Mouse (Mus musculus) midbrain, embryonic 12.5 days (tissue): ENCODE results near the gene Lpxn. TPM values are rescaled to one million over a fixed set of nuclear protein-coding genes. Genes with fewer than 3 reads are reported as not detected.

Experiments
- polyA plus RNA-seq: library from polyadenylated mRNA; unstranded; fragments of >200 nt; fragmentation: Nextera tagmentation; extraction: Ambion mirVana; gene quantifications from 2 replicates; pipeline ENCODE4 v1.2.1, GENCODE M21; 2016

Lpxn gene
- polyA plus RNA-seq, 1 experiment from 2014 or later, result 1.8 TPM

Other genes starting within 250 kb of the Lpxn start
- gene Gm4952, start 196.2 kb upstream of the Lpxn start, polyA plus RNA-seq, result not detected in 2 replicates
- not detected in 2 replicates for gene Glyat, start 162.9 kb upstream of the Lpxn start, polyA plus RNA-seq
- gene Olfr1442, start 125.8 kb upstream of the Lpxn start, polyA plus RNA-seq, result not detected in 2 replicates
- not detected in 2 replicates for gene Olfr1443, start 118.1 kb upstream of the Lpxn start, polyA plus RNA-seq
- not detected in 2 replicates for gene Keg1, start 100.4 kb upstream of the Lpxn start, polyA plus RNA-seq
- 1.6 TPM in 2 replicates for gene Cntf, start 30.6 kb upstream of the Lpxn start, polyA plus RNA-seq
- gene Zfp91, start 67 bp upstream of the Lpxn start, polyA plus RNA-seq, result 22.1 and 22.7 TPM in 2 replicates
- not detected in 2 replicates for gene Gm5244, start 50.5 kb downstream of the Lpxn start, polyA plus RNA-seq
- not detected in 2 replicates for gene Olfr1444, start 61.1 kb downstream of the Lpxn start, polyA plus RNA-seq
- gene Olfr1445, start 87.7 kb downstream of the Lpxn start, polyA plus RNA-seq, result not detected in 2 replicates
- not detected in 2 replicates for gene Olfr1446, start 97.3 kb downstream of the Lpxn start, polyA plus RNA-seq
- not detected in 2 replicates for gene Olfr1447, start 107.5 kb downstream of the Lpxn start, polyA plus RNA-seq
- not detected in 2 replicates for gene Olfr1448, start 128.2 kb downstream of the Lpxn start, polyA plus RNA-seq
- not detected in 2 replicates for gene Olfr1449, start 134.6 kb downstream of the Lpxn start, polyA plus RNA-seq
- gene Olfr1450, start 154.1 kb downstream of the Lpxn start, polyA plus RNA-seq, result not detected in 2 replicates
- not detected in 2 replicates for gene Olfr1451, start 198.8 kb downstream of the Lpxn start, polyA plus RNA-seq
- not detected in 2 replicates for gene Olfr1453, start 232.1 kb downstream of the Lpxn start, polyA plus RNA-seq